Mouse (Mus musculus) left cerebral cortex, adult 11 months (tissue): ENCODE data around the gene Gast.
"Not testable (repeated sequence)": the region's sequence is repeated elsewhere in the genome, so short reads cannot be mapped to it uniquely, and the experiment has no call there.

ENCODE experiments used
- DNase-seq: peaks from one replicate; pipeline ENCODE4 v3.0.0; 2022; ENCODE audit warnings: low spot score

The Gast gene

GRCm38 (mm10) chr11:100320701-100321410, 13.4 kb upstream of the Gast start:
- not testable (repeated sequence) for DNase-seq

GRCm38 (mm10) chr11:100321479-100322305, 12.5 kb upstream of the Gast start:
- not testable (repeated sequence) for DNase-seq

DNA sequence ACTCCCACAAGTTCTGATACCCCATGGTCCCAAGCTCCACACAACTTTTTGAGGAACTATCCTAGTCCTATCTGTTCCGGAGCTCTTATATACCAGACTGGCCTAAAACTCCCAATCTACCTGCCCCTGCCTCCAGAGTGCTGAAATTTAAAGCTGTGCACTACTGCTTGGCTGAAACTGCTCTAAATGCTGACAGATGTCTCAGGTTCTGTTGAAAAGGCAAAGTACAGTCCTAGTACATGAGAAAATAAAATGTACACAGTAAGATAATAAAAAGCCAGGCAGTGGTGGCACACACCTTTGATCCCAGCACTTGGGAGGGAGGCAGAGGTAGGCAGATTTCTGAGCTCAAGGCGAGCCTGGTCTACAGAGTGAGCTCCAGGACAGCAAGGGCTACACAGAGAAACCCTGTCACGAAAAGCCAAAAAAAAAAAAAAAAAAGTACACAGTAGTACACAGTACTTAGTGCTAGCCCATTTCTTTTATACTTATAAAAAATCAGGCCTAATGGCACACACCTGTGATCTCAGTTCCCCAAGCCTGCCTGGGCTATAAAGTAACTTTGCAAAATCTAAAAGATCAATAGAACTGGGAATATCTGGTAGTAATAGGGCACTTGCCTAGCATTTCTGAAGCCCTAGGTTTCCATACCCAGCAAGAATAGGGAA, 11.5 kb upstream of the Gast start:
- no peak for DNase-seq

- no peak for DNase-seq
Measured at GRCm38 (mm10) chr11:100323578-100323977, 10.6 kb upstream of the Gast start.

DNA sequence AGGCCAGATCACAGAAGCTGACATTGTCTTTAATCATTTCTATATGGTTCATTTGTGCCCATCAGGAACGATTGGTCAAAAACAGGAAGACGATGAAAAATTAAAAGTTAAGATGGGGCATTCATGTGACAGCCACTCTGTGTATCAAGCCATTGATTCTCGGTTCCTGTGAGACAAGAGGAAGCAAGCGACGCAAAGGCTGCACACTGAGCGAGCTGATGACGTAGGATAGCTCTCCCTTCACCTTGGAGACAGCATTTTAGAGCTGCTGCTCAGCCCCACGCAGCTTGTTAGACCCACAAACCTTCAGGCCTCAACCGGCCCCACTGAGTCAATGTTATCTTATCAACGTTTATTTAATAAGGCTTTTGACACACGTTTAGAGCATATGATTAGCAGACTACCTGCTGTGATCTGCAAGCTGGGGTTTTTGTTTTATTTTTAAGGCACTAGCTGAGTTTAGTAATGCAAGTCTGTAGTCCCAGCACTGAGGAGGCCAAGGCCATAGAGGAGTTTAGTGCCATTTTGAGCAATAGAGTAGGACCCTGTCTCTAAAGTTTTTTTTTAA, 9.1 kb upstream of the Gast start:
- DNase-seq: no peak

GRCm38 (mm10) chr11:100327316-100327715, 6.9 kb upstream of the Gast start:
- no peak for DNase-seq

- no peak for DNase-seq
Measured at GRCm38 (mm10) chr11:100327761-100328160, 6.4 kb upstream of the Gast start.

DNA sequence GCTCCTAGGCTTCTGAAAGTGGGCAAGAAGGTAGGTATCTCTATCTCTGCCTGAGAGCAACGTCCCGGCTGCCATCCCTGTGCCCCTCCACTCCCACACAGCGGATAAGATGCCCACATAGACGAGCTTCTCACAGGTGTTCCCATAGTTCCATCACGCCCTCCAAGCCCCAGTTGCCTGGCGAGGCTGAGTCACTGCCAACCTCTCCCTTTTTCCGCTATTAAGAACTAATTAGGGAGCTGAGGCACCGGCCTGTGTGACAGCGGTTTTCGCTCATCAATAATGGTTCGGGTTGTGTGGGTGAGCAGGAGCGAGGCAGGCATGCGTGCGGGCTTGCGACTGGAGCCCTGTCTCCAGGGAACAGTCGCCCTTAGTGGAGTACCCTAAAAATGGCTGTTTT, 4.0 kb upstream of the Gast start:
- DNase-seq: no peak

GRCm38 (mm10) chr11:100330816-100331375, 3.3 kb upstream of the Gast start:
- DNase-seq: not testable (repeated sequence)

GRCm38 (mm10) chr11:100332766-100333515, 1.3 kb upstream of the Gast start:
- DNase-seq: no peak

DNA sequence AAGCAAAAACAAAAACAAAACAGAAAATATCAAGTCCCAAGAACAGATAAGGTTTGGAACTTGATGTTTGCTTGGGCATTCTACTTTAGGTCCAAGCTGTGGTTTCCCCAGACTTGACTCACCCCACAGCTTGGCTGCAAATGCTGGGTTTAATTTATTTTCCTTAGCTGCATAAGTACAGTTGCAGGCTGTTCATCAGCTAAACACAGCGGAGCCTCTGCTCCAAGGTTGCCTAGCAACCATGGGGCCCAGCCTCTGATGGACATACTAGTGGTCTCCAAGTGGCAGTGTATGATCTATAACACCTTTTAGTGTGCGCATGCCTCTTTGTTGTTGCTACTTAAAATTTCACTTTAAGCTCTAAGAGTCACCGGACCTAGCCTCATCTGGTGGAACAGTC, 1.5 kb downstream of the Gast start:
- no peak for DNase-seq

GRCm38 (mm10) chr11:100344269-100344668, 10.1 kb downstream of the Gast start:
- no peak for DNase-seq

GRCm38 (mm10) chr11:100352076-100352857, 18.1 kb downstream of the Gast start:
- DNase-seq: no peak

- no peak for DNase-seq
Measured at GRCm38 (mm10) chr11:100355151-100355951, 21.1 kb downstream of the Gast start.

DNA sequence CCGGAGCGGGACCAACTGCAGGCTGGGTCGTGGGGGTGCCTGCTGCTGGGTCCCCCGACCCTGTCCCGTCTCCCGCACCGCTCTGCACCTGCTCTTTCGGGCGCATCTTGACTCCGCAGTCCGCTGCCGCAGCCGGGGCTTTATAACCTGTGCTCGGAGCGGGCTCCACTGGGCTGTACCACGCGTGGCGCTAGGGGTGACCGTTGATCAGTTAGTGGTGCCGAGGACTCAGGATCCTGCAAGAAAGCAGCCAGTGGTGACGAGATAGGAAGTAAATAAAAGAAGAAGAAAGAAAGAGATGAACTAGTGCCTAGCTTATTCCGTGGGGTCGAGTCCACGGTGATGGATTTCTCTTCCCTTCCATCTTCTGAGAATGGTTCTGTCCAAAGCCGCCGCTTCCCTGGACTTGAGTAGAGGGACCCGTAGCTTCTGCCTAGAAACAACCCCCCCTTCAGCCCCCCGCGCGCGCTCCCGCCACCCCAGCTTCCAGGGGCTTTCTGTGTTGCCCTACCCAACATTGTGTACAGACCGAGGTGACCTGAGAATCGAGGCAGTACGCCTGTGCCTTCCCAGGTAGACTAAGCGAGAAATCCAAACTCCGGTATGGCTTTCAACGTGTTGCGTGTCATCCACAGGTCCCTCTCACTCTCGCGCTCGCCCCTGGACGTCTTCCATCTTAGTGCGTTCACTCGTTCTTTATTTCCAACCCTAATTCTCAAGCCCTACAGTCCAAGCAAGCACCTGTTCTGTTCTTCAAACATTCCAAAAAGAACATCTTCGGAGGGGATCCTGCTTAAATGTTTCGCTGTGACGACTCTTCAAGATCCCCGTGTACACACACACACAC, 22.0 kb downstream of the Gast start, which contains the start of gene Hap1:
Gene Hap1, minus strand, starts transcription at position 157 of the 847 bp plus-strand sequence.
- peak; percentile 62 for DNase-seq

- DNase-seq: no peak
Measured at GRCm38 (mm10) chr11:100356819-100357211, 22.6 kb downstream of the Gast start.

GRCm38 (mm10) chr11:100357408-100357807, 23.2 kb downstream of the Gast start:
- no peak for DNase-seq

- no peak for DNase-seq
Measured at GRCm38 (mm10) chr11:100360175-100360574, 26.0 kb downstream of the Gast start.

DNA sequence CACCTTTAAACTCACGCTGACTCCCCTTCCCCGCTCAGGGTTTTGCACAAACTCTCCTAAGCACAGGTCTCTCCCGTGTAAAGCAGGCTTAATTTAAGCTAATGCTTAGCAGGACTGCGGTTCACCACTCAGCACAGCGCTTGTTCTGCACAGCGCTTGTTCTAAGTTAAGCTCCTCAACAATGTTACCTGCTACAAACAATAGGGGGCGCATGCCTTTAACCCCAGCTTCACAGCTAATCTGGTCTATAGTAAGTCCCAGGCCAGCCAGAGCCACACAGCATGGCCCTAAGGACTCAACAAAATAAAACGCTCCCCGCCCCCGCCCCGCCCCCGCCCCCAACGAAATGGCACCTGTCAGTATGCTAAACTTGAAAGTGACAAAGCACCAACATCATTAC, 26.9 kb downstream of the Gast start:
- DNase-seq: not testable (repeated sequence)
